Mouse (Mus musculus): ENCODE measurements around the gene Gm4836. TPM values are rescaled to one million over a fixed set of nuclear protein-coding genes. Genes with fewer than 3 reads are reported as not detected.
"Not testable (repeated sequence)": the region's sequence is repeated elsewhere in the genome, so short reads cannot be mapped to it uniquely, and the experiment has no call there.

Gm4836 gene
- not detected in 2 replicates for polyA plus RNA-seq (2015; fragmentation: Nextera tagmentation; extraction: Ambion mirVana)

GRCm38 (mm10) chrX:28293532-28293931 is at the start of gene Gm4836:
TSS of gene Gm4836 (minus strand) at chrX:28293632.
- H3K4me3 ChIP-seq (ENCODE audit: low read depth, low read length); H3K27me3 ChIP-seq (ENCODE audit: control insufficient read depth, insufficient read depth, low read length); H3K9me3 ChIP-seq (ENCODE audit: control insufficient read depth, low read length); DNase-seq (ENCODE audit: low spot score); H3K4me2 ChIP-seq (replicated peaks; ENCODE audit: low read depth); H3K27ac ChIP-seq (replicated peaks); H3K4me1 ChIP-seq (replicated peaks; ENCODE audit: control insufficient read depth, insufficient read depth); ATAC-seq (ENCODE audit: low FRiP score, low TSS enrichment); H3K9ac ChIP-seq (ENCODE audit: low read length); H3K36me3 ChIP-seq (ENCODE audit: control insufficient read depth, insufficient read depth, low read length): not testable (repeated sequence)
- no CpG with 5 or more reads among the region's 6 CpGs for WGBS
